Mouse (Mus musculus): ENCODE results near the gene Matn3.

Matn3 gene

GRCm38 (mm10) chr12:8947714-8948464 lies at the start of gene Matn3:
Gene Matn3 (plus strand): TSS chr12:8947929.
- peak; percentile 82 to 88 for DNase-seq

- DNase-seq = no peak
Measured at GRCm38 (mm10) chr12:8898879-8899785, 48.6 kb upstream of the Matn3 start.

GRCm38 (mm10) chr12:8900107-8900698 lies 47.5 kb upstream of the Matn3 start:
- peak in 1 of 2 experiments; percentile 37 for DNase-seq

- DNase-seq = peak; percentile 65 to 73
Measured at GRCm38 (mm10) chr12:8900919-8901663, 46.6 kb upstream of the Matn3 start.

GRCm38 (mm10) chr12:8901934-8902333 lies 45.8 kb upstream of the Matn3 start:
- no peak for DNase-seq

GRCm38 (mm10) chr12:8902479-8902878 lies 45.2 kb upstream of the Matn3 start:
- DNase-seq = no peak

GRCm38 (mm10) chr12:8912860-8913685 lies 34.7 kb upstream of the Matn3 start:
- peak; percentile 74 to 85 for DNase-seq

GRCm38 (mm10) chr12:8913701-8914340 lies 33.9 kb upstream of the Matn3 start:
- peak; percentile 58 to 67 for DNase-seq

GRCm38 (mm10) chr12:8916378-8916777 lies 31.4 kb upstream of the Matn3 start:
- peak; percentile 54 to 62 for DNase-seq

GRCm38 (mm10) chr12:8919231-8919630 lies 28.5 kb upstream of the Matn3 start:
- DNase-seq = no peak

GRCm38 (mm10) chr12:8920996-8921393 lies 26.7 kb upstream of the Matn3 start:
- no peak for DNase-seq

- peak; percentile 96 to 98 for DNase-seq
Measured at GRCm38 (mm10) chr12:8921394-8922368, 26.0 kb upstream of the Matn3 start, which contains the start of gene Laptm4a. Gene Laptm4a (plus strand): TSS chr12:8921664.

GRCm38 (mm10) chr12:8922369-8923124 lies 25.2 kb upstream of the Matn3 start:
- no peak for DNase-seq

GRCm38 (mm10) chr12:8923125-8923410 lies 24.7 kb upstream of the Matn3 start:
- peak in 1 of 2 experiments; percentile 29 for DNase-seq

GRCm38 (mm10) chr12:8923603-8924002 lies 24.1 kb upstream of the Matn3 start:
- no peak for DNase-seq

GRCm38 (mm10) chr12:8927652-8928051 lies 20.1 kb upstream of the Matn3 start:
- no peak for DNase-seq

GRCm38 (mm10) chr12:8928766-8929165 lies 19.0 kb upstream of the Matn3 start:
- DNase-seq = no peak

GRCm38 (mm10) chr12:8931083-8931482 lies 16.6 kb upstream of the Matn3 start:
- DNase-seq = no peak

GRCm38 (mm10) chr12:8935349-8935748 lies 12.4 kb upstream of the Matn3 start:
- peak; percentile 68 to 80 for DNase-seq

All from kidney, postnatal 4 days (tissue).